ENCODE assay signal across 19 mouse cellular contexts in genomic region chr6:83432966-83433365, GRCm38 (mm10). TPM values are rescaled to one million over a fixed set of nuclear protein-coding genes. Genes with fewer than 3 reads are reported as not detected.
DNase-seq lines count a peak whose midpoint lies in the region; ATAC-seq lines count a peak whose summit lies in the region.
"Had no signal": no experiment of that assay in that cellular context is flagged by ENCODE, and none has a peak within 500 bp of the region (broad histone marks: within the 10 kb centered on the region; RNA-seq: fewer than 3 reads in every experiment).

No protein-coding gene starts in this region.

- intact Hi-C loops in heart, postnatal 25 days (cut with DNase I), result no loop called here

- 0 out of 2 replicates have a peak, but pooled peaks have one; percentile 10 for ATAC-seq in limb, embryonic 12.5 days (ENCODE audit: insufficient number of reproducible peaks, insufficient read depth, low FRiP score, low TSS enrichment, low read depth)
- ATAC-seq in embryonic facial prominence, embryonic 11.5 days (replicated peaks; ENCODE audit: insufficient number of reproducible peaks, low FRiP score, low TSS enrichment, low read depth), result peak; percentile 34; the same call in 1 of the 2 replicates
- ATAC-seq in granulocyte monocyte progenitor cell, adult 5-6 weeks (replicated peaks; ENCODE audit: poor library complexity, severe bottlenecking), result peak; percentile 59
- peak; percentile 66; the same call in 1 of the 2 replicates for ATAC-seq in stomach, embryonic 14.5 days (ENCODE audit: insufficient number of reproducible peaks, insufficient read depth, low FRiP score, low read depth)
- ATAC-seq: midbrain, embryonic 13.5 days had no signal

- no peaks in the 10 kb centered on the region for H3K27me3 ChIP-seq in limb, embryonic 12.5 days
- no peaks in the 10 kb centered on the region for H3K27me3 ChIP-seq in limb, embryonic 10.5 days (ENCODE audit: low read depth, poor library complexity, severe bottlenecking)
- no peaks in the 10 kb centered on the region for H3K27me3 ChIP-seq in embryonic facial prominence, embryonic 11.5 days (ENCODE audit: control insufficient read depth, insufficient read depth, low read length)
- no peaks in the 10 kb centered on the region for H3K27me3 ChIP-seq in stomach, embryonic 14.5 days (ENCODE audit: control insufficient read depth, insufficient read depth, low read length)
- H3K27me3 ChIP-seq: heart, embryonic 15.5 days; liver, embryonic 13.5 days; midbrain, embryonic 13.5 days had no signal

- peaks cover 78% of the 10 kb centered on the region for H3K36me3 ChIP-seq in limb, embryonic 12.5 days
- H3K36me3 ChIP-seq in limb, embryonic 10.5 days, result peaks cover 83% of the 10 kb centered on the region
- H3K36me3 ChIP-seq in embryonic facial prominence, embryonic 11.5 days (replicated peaks; ENCODE audit: control insufficient read depth, insufficient read depth, low read depth, low read length), result no peaks in the 10 kb centered on the region; the same call in 1 of the 2 replicates
- H3K36me3 ChIP-seq in stomach, embryonic 14.5 days (ENCODE audit: control insufficient read depth, insufficient read depth, low read length), result peaks cover 23% of the 10 kb centered on the region; the same call in 1 of the 2 replicates
- H3K36me3 ChIP-seq: heart, embryonic 15.5 days had no signal

- DNase-seq in limb, embryonic 10.5 days (ENCODE audit: low spot score), result no peak
- DNase-seq in embryonic facial prominence, embryonic 11.5 days (ENCODE audit: low spot score), result peak; percentile 52
- DNase-seq in thymus, postnatal 25 days, result no peak
- DNase-seq in heart, postnatal 25 days (ENCODE audit: low spot score), result no peak
- DNase-seq: adrenal gland, postnatal 10 days; B cell, adult 2 months; cerebellum, adult 11 months; cerebellum, postnatal 14 days; gastrocnemius, postnatal 10 days; heart, adult 2 months; kidney, adult 11 months; liver, embryonic 13.5 days; thymus, postnatal 14 days had no signal

- H3K9ac ChIP-seq in limb, embryonic 12.5 days (replicated peaks), result no peak overlapping the region
- H3K9ac ChIP-seq in embryonic facial prominence, embryonic 11.5 days (replicated peaks; ENCODE audit: low read length), result no peak overlapping the region
- no peak overlapping the region for H3K9ac ChIP-seq in stomach, embryonic 14.5 days (replicated peaks; ENCODE audit: low read depth, low read length)
- H3K9ac ChIP-seq: heart, embryonic 15.5 days; liver, embryonic 13.5 days; midbrain, embryonic 13.5 days had no signal

- H3K4me1 ChIP-seq in limb, embryonic 12.5 days (replicated peaks), result peaks cover 32% of the 10 kb centered on the region
- H3K4me1 ChIP-seq in limb, embryonic 10.5 days, result peaks cover 19% of the 10 kb centered on the region
- peaks cover 3% of the 10 kb centered on the region for H3K4me1 ChIP-seq in embryonic facial prominence, embryonic 11.5 days (ENCODE audit: control insufficient read depth, insufficient read depth, low read length)
- H3K4me1 ChIP-seq in stomach, embryonic 14.5 days (ENCODE audit: control insufficient read depth, insufficient read depth, low read length), result peaks cover 40% of the 10 kb centered on the region; the same call in 1 of the 2 replicates

- H3K9me3 ChIP-seq in limb, embryonic 12.5 days, result no peaks in the 10 kb centered on the region
- no peaks in the 10 kb centered on the region for H3K9me3 ChIP-seq in limb, embryonic 10.5 days (replicated peaks)
- H3K9me3 ChIP-seq in embryonic facial prominence, embryonic 11.5 days (replicated peaks; ENCODE audit: control insufficient read depth, low read length), result no peaks in the 10 kb centered on the region
- H3K9me3 ChIP-seq in stomach, embryonic 14.5 days (ENCODE audit: control insufficient read depth, low read depth, low read length), result no peaks in the 10 kb centered on the region
- H3K9me3 ChIP-seq: heart, embryonic 15.5 days; liver, embryonic 13.5 days; midbrain, embryonic 13.5 days had no signal

- H3K4me2 ChIP-seq in limb, embryonic 12.5 days, result no peak overlapping the region
- no peak overlapping the region for H3K4me2 ChIP-seq in embryonic facial prominence, embryonic 11.5 days (ENCODE audit: low read depth, low read length)
- no peak overlapping the region for H3K4me2 ChIP-seq in stomach, embryonic 14.5 days (replicated peaks; ENCODE audit: low read depth, low read length)
- H3K4me2 ChIP-seq: heart, embryonic 15.5 days; liver, embryonic 13.5 days; midbrain, embryonic 13.5 days had no signal

- H3K4me3 ChIP-seq in limb, embryonic 12.5 days (replicated peaks), result no peak overlapping the region
- no peak overlapping the region for H3K4me3 ChIP-seq in limb, embryonic 10.5 days
- no peak overlapping the region for H3K4me3 ChIP-seq in embryonic facial prominence, embryonic 11.5 days (ENCODE audit: low read depth, low read length)
- no peak overlapping the region for H3K4me3 ChIP-seq in stomach, embryonic 14.5 days (ENCODE audit: low read depth, low read length)
- H3K4me3 ChIP-seq: heart, adult 2 months; heart, embryonic 15.5 days; liver, embryonic 13.5 days; midbrain, embryonic 13.5 days had no signal

- no peak overlapping the region for H3K27ac ChIP-seq in limb, embryonic 12.5 days
- no peak overlapping the region for H3K27ac ChIP-seq in limb, embryonic 10.5 days
- H3K27ac ChIP-seq in embryonic facial prominence, embryonic 11.5 days (replicated peaks; ENCODE audit: low read depth, low read length), result no peak overlapping the region
- H3K27ac ChIP-seq in stomach, embryonic 14.5 days (ENCODE audit: low read length), result peak overlapping the region; percentile 24; the same call in 1 of the 2 replicates
- H3K27ac ChIP-seq: heart, embryonic 15.5 days; liver, embryonic 13.5 days; macrophage; midbrain, embryonic 13.5 days had no signal

- 77% methylated on average over 7 of the region's 7 CpGs for WGBS in limb, embryonic 12.5 days
- 73% methylated on average over 7 of the region's 7 CpGs for WGBS in limb, embryonic 10.5 days
- 81% methylated on average over 7 of the region's 7 CpGs for WGBS in embryonic facial prominence, embryonic 11.5 days
- 67% methylated on average over 7 of the region's 7 CpGs for WGBS in stomach, embryonic 14.5 days

RNA-seq across cellular contexts. Expression of gene Tet3, which starts 25.9 kb away (rescaled TPM):
- polyA plus RNA-seq in limb, embryonic 12.5 days (2016; fragmentation: Nextera tagmentation; extraction: Ambion mirVana), result 36.0 and 38.6 TPM in 2 replicates
- 40.1 and 42.7 TPM in 2 replicates for polyA plus RNA-seq in limb, embryonic 10.5 days (2016; fragmentation: Nextera tagmentation; extraction: Ambion mirVana)
- 24.3 and 27.9 TPM in 2 replicates for polyA plus RNA-seq in embryonic facial prominence, embryonic 11.5 days (2014; fragmentation: Nextera tagmentation; extraction: Ambion mirVana)
- 35.6 and 46.9 TPM in 2 replicates for total RNA-seq in granulocyte monocyte progenitor cell, adult 5-6 weeks (2014; fragmentation: Nextera tagmentation)
- 13.4 and 17.5 TPM in 2 replicates for total RNA-seq in granulocyte monocyte progenitor cell, adult 5-6 weeks (2017)
- polyA plus RNA-seq in stomach, embryonic 14.5 days (2014; fragmentation: Nextera tagmentation; extraction: Ambion mirVana), result 43.7 and 49.2 TPM in 2 replicates
- total RNA-seq in heart, postnatal 25 days (2021), result 10 to 100 TPM; 32.6 to 40.8 TPM

Comparison
In these comparisons a context has a peak if more than half of its experiments do, and no peak if none do; other contexts are left out.
1. ATAC-seq: peak in every context shown above with its lines; median percentile 66 in stomach, embryonic 14.5 days; 59 in granulocyte monocyte progenitor cell, adult 5-6 weeks; 34 in embryonic facial prominence, embryonic 11.5 days; 10 in limb, embryonic 12.5 days.